Mouse (Mus musculus): Measurements from ENCODE around the gene Esr1.
"Not testable (repeated sequence)": the region's sequence is repeated elsewhere in the genome, so short reads cannot be mapped to it uniquely, and the experiment has no call there.

Gene Esr1

GRCm38 (mm10) chr10:4694336-4694865, 83.0 kb downstream of the Esr1 start:
- no peak for DNase-seq (ENCODE audit: low spot score)

DNA sequence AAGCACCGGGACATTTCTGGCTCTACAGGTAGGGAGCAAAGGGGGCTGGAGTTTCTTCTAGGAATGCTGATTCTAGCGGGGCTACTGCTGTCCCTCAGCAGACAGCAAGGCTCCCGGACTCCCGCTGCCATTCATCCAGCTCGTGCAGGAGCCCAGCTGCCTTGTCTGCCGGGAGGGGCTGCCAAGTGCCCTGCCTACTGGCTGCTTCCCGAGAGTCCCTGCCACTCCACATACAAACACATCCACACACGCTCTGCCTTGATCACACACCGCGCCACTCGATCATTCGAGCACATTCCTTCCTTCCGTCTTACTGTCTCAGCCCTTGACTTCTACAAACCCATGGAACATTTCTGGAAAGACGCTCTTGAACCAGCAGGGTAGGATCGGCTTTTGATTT, 98.5 kb downstream of the Esr1 start:
- DNase-seq (ENCODE audit: low spot score) = no peak

DNA sequence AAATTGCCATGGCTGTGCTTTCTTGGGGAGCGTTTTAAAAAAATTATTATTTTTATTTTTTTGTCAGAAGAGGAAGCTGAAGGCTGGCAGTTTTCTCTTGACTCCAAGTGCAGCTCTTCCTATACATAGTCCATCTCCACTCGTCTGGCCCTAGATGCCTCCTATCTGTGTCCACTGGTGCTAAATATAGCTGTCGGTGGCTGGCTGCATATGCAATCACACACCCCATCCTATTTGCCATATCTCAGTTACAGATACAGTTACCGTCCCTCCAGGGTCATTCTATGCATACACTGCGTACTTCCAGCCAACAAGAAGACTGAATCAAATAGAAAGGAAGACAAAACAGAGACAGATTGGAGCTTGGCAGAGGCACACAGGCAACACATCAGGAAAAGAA, 100.0 kb downstream of the Esr1 start:
- DNase-seq (ENCODE audit: low spot score) = no peak

- DNase-seq (ENCODE audit: low spot score) = no peak
These were observed 100.9 kb downstream of the Esr1 start for GRCm38 (mm10) chr10:4712061-4712908.

DNA sequence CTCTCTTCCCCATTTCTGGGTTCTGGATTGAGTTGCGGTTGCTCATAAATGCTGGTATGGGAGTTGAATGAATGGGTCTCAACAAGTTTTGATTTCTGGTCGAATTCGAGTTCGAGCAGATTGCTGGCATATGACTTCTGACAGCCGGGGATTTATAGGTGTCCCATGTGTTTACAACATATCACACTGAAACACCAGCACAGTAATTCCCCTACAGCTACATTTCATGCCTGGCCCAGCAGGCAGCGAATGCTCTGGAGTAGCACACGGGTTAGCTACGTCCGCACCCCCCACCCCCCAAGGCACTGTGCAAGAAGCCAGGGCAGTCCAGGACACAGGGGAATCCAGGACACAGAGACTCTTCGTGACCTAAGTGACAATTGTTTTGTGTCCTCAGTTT, 102.0 kb downstream of the Esr1 start:
- no peak for DNase-seq (ENCODE audit: low spot score)

DNA sequence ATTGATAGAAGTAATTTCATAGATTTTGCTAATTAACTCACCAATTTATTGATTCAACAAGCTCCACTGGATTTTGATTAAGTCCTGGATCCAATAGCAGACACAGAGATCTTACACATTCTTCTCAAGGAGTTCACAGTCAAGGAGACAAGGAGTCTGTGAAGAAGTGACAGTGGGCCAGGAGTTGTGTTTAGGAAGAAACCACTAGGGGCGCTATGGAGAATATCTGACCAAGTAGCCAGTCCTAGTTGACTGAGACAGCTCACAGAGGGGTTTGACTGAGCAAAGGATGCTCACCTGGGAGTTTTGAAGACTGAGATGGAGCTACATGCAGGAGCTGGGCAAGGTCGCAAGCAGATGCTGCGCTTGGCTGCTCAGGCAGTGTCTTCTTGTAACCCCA, 113.5 kb downstream of the Esr1 start:
- no peak for DNase-seq (ENCODE audit: low spot score)

- DNase-seq (ENCODE audit: low spot score) = no peak
These were observed 114.7 kb downstream of the Esr1 start for GRCm38 (mm10) chr10:4726141-4726540.

- no peak for DNase-seq (ENCODE audit: low spot score)
These were observed 120.9 kb downstream of the Esr1 start for GRCm38 (mm10) chr10:4732328-4732727.

DNA sequence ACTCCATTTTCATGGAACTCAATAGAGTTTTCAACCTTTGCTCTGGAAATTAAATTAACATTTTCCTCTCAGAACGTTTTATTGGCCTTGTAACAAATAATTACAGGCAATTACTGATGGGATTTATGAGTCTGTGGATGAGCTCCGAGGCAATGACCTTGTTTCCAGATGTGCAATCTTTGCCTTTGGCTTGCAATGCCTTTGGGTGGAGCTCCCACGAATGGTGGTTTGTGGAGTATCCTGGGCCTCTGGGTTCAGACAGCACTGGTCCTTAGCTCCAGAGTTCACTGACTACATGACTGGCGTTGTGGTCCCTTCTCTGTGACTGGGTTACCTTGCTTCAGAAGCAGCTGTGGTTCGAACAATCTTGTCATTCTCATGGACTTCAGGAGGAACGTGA, 122.6 kb downstream of the Esr1 start:
- DNase-seq (ENCODE audit: low spot score) = no peak

DNA sequence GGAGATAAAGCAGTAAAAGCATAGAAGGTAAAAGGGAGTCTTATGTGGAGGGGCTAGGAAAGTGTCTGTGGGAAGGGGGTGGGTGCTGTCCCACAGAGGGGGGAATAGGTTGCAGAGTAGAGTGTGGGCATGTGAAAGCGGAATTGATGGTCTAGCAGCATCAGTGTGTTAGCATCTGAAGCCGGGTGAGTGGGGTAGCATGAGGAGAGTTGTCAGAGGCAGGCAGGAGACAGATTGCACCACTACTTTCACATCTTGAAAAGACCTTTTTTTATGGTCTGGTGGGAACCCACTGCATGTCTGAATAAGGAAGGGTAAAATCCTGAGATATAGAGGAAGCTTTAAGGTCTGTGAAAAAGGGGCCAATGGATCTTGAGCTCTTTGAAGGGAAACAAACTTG, 123.5 kb downstream of the Esr1 start:
- no peak for DNase-seq (ENCODE audit: low spot score)

- no peak for DNase-seq (ENCODE audit: low spot score)
These were observed 126.9 kb downstream of the Esr1 start for GRCm38 (mm10) chr10:4738311-4738710.

DNA sequence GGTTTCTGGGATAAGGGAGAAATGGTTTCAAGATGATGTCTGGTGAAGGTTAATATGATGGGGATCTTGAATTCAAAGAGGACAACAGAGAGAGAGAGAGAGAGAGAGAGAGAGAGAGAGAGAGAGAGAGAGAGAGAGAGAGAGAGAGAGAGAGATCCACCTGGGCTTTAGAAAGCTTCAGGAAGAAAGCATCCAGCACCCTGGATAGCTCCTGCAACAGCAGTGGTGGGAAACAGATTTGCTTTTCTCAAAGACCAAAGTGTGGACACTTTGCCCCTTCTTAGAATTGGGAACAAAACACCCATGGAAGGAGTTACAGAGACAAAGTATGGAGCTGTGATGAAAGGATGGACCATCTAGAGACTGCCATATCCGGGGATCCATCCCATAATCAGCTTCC, 139.7 kb downstream of the Esr1 start:
- not testable (repeated sequence) for DNase-seq (ENCODE audit: low spot score)

GRCm38 (mm10) chr10:4752977-4753376, 141.6 kb downstream of the Esr1 start:
- no peak for DNase-seq (ENCODE audit: low spot score)

- no peak for DNase-seq (ENCODE audit: low spot score)
These were observed 164.1 kb downstream of the Esr1 start for GRCm38 (mm10) chr10:4775541-4775940.

DNA sequence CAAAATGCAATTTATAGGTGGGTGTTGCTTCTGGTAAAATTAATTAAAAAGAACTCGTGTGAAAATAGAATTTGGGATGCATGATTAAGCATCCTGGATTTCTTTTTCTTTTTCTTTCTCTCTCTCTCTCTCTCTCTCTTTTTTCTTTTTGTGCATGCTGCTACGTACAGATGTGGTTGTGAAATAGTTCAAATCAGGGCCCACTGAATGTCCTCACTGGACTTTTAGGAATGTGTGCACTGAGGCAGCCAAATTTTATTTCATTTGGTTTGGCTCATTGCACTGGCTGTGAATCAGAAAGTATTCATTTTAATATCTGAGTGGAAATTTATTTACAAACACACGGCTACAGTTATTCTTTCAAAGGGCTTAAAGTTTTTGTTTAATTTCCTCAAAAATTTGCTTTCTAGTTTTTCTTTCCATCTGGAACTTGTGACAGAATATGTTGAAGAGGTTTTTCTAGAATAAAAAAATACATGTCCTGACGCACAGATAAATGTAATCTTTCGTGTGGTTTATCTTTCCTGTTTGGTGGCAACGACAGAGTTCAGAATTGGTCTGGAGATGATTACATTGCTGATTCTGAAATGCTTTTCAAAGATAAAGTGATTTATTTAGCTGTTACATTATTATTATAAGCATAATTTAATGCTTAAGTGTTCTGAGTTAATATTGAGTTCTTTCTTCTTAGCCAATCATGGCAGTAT, 164.8 kb downstream of the Esr1 start:
- DNase-seq (ENCODE audit: low spot score) = no peak

DNA sequence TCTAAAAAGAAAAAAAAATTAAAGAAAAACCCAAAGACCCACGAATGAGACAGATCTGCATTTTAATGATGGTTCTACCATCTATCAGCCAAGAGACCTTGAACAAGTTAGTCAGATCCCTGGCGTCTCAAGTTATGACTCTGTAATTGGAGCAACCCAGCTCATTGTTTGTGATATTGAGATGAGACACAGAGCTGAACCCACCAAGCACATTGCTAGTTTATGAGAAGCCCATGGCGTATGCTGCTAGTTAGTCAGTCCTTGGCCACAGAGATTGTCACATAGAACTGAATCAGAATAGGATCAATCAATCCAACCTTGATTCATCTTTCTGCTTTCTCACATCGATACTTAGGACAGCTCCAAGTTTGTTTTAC, 165.3 kb downstream of the Esr1 start:
- DNase-seq (ENCODE audit: low spot score) = no peak

GRCm38 (mm10) chr10:4777996-4778395, 166.6 kb downstream of the Esr1 start:
- no peak for DNase-seq (ENCODE audit: low spot score)

- no peak for DNase-seq (ENCODE audit: low spot score)
These were observed 169.5 kb downstream of the Esr1 start for GRCm38 (mm10) chr10:4780926-4781325.

GRCm38 (mm10) chr10:4787003-4787628, 175.7 kb downstream of the Esr1 start:
- DNase-seq (ENCODE audit: low spot score) = no peak

- no peak for DNase-seq (ENCODE audit: low spot score)
These were observed 186.9 kb downstream of the Esr1 start for GRCm38 (mm10) chr10:4798268-4798808.

GRCm38 (mm10) chr10:4824366-4824765, 213.0 kb downstream of the Esr1 start:
- DNase-seq (ENCODE audit: low spot score) = no peak

GRCm38 (mm10) chr10:4830592-4830991, 219.2 kb downstream of the Esr1 start:
- no peak for DNase-seq (ENCODE audit: low spot score)

DNA sequence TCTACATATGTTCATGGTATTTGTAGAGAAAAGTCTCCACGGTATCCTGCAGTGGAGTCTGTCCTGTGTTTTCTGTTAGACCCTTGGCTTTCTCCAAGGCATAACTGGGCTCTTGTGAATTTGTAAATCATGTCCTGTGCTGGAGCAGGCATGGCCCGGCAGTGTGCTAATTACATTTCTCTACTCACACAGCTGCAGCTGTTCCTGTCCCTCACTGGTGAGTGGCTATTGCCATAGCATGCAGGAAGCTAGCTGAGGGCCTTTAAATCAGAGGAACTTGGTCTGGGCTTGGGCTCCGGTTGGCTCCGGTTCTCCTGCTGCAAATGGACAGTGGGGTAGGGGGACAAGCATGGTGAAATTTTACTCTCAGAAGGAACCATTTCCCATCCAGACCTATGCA, 226.7 kb downstream of the Esr1 start:
- DNase-seq (ENCODE audit: low spot score) = no peak

All from left cerebral cortex, adult 11 months (tissue).